Mouse (Mus musculus) large intestine, adult 2 months (tissue): ENCODE measurements around the gene Eif5a. TPM values are rescaled to one million over a fixed set of nuclear protein-coding genes. Genes with fewer than 3 reads are reported as not detected.

Experiments used
- DNase-seq: peaks from one replicate; pipeline ENCODE4 v3.0.0-alpha.2; 2012; ENCODE audit warnings: low read depth, low spot score
- WGBS: fragments of 180-500 bp; shearing (Covaris S2); methylation state at CpG from one replicate; pipeline ENCODE4 v1.1.7; 2018; 5-methylcytosine and 5-hydroxymethylcytosine counted together
- polyA plus RNA-seq: library from polyadenylated mRNA; depleted of rRNA; stranded (reverse); fragments of >200 nt; gene quantifications from 2 replicates; pipeline ENCODE4 v1.2.3, GENCODE M21; 2012

The Eif5a gene
- polyA plus RNA-seq, 1 experiment, result 694 TPM

DNA sequence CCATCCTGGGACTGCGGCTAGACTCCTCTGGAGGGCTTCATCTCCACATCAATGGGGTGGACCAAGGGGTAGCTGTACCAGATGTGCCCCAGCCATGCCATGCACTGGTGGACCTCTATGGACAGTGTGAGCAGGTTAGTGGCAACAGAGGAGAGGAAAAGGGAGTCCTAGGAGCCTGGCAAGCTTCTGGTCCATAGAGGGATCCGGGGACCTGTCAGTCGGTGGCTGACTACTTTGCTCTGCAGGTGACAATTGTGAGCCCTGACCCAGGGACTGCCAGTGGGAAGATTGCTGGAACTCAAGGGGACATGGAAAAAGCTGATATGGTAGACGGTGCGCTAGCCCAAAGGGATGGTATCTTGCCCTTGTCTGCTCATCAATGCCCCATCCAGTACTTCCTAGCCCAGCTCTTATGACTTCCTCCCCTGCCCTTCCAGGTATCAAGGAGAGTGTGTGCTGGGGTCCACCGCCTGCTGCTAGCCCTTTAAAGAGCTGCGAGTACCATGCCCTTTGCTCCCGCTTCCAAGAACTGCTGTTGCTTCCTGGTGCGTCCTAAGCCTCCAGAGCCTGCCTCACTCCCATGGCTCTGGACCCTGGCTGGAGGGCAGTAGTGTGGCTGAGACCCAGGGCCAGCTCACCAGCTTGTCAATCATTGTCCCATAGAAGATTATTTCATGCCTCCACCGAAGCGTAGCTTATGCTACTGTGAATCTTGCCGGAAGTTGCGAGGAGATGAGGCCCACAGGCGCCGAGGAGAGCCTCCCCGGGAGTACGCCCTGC lies 10.8 kb downstream of the Eif5a start:
- WGBS, result 89% methylated on average over 17 of the region's 17 CpGs

DNA sequence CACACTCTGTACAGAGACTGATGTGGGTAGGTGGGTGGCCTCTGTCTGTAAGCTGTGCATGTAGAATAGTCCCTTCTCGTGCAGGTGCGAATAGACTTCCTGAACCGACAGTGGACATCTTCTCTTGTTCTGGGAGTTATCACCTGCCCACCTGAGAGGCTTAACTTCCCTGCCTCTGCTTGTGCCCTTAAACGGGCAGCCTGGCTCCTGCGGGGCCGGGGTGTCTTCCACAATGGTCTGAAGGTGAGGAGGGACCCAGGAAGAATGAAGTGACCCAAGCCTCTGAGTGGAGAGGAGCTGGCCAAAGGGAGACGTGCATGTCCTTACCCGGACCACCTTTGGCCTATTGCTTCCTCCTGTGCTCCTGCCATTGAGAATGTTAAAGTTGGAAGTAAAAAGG lies 11.6 kb downstream of the Eif5a start:
- 93% methylated on average over 8 of the region's 8 CpGs for WGBS
- no peak for DNase-seq

More for the DNA sequence above, 10.8 kb downstream of the Eif5a start:
- no peak for DNase-seq

DNA sequence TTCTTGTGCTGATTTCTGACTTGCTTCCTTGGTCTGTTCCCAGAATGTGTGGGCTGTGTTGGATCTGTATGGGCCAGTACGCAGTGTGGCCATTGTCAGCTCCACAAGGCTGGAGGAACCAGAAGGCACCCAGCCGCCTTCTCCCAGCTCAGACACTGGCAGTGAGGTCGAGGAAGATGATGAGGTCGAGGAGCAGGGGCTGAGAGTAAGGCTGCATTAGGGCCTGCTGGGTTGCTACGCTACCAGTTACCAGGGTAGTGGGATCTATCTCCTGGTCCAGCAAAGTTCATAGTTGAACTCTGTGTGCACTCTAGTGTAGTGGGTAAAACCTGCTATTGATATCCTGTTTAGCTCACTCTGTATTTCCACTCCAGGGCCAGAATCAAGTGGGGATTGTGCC lies 12.6 kb downstream of the Eif5a start:
- DNase-seq, result no peak
- 92% methylated on average over 5 of the region's 5 CpGs for WGBS

DNA sequence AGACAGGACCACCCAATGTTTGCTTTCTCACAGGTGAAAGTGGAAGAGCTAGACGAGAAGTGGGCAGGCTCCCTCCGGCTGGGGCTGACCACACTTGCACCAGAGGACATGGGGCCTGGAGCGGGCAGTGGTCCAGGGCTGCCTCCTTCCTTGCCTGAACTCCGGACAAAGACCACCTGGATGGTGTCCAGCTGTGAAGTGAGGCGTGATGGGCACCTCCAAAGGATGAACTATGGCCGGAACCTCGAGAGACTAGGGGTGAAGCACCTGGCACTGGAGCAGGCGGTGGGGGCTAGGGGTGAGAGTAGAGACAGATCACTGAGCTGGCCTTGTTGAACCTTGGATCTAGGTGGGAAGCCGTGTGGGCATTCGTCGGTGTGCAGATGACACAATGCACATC lies 13.1 kb downstream of the Eif5a start:
- 90% methylated on average over 11 of the region's 11 CpGs for WGBS
- no peak for DNase-seq

DNA sequence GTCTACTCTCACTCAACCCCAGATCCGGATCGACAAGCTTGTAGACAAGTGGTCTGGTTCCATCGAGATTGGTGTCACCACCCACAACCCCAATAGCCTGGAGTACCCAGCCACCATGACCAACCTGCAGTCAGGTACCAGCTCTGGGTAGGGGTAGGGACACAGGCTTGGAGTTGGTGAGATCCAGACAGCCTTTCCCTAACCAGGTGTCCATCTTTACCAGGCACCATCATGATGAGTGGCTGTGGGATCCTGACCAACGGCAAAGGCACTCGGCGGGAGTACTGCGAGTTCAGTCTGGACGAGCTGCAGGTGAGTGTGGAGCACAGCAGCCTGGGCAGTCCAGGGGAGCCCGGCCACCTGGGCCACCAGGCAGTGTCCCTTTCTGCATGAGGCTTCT lies 17.4 kb downstream of the Eif5a start:
- DNase-seq, result no peak
- 94% methylated on average over 9 of the region's 9 CpGs for WGBS

DNA sequence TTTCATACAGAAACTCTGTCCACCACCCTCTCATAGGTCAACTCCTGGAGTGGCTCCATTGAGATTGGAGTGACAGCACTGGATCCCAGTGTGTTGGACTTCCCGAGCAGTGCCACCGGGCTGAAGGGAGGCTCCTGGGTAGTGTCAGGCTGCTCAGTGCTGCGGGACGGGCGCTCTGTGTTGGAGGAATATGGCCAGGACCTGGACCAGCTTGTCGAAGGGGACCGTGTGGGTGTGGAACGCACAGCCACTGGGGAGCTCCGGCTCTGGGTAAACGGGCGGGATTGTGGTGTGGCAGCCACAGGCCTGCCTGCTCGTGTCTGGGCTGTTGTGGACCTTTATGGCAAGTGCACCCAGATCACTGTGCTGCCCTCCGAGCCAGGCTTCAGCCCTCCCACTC lies 18.8 kb downstream of the Eif5a start:
- no peak for DNase-seq
- 67% methylated on average over 13 of the region's 13 CpGs for WGBS

DNA sequence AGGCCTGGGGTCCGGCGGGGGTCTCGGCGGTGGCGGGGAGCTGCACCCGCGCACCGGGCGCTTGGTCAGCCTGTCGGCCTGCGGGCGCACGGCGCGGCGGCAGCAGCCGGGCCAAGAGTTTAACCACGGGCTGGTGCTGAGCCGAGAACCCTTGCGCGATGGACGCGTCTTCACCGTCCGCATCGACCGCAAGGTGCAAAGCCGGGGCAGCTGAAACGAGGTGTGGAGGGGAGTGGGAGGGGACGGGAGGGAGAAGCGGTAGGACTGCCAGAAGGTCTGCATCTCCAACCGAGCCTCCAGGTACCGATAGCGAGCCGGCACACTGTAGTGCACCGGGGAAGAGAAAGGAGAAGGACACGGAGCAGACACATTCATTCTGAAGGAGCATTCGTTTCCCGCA lies 19.8 kb downstream of the Eif5a start:
- no peak for DNase-seq
- under 1% methylated on average over 39 of the region's 39 CpGs for WGBS

DNA sequence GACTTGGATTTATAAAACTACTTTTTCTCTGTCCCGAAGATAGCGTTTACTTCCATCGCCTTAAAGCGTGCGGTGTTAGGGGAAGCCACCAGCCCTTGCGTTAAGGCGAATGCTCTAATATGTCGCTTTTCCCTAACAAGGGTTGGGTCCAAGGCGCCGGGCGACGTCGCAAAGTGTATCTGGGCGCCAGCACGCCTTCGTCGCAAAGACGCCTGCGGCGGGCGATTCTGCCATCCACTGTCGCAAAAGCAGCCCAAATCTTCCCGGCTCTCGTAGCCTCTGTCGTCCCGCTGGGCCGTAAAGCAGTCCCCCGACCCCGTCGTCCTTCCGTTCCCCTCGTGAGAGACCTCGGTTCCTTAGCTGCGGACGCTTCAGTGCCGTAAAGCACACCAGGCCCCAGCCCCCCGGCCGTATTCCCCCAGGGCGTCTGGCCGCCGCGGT lies 20.3 kb downstream of the Eif5a start:
- no peak for DNase-seq
- under 1% methylated on average over 42 of the region's 42 CpGs for WGBS

DNA sequence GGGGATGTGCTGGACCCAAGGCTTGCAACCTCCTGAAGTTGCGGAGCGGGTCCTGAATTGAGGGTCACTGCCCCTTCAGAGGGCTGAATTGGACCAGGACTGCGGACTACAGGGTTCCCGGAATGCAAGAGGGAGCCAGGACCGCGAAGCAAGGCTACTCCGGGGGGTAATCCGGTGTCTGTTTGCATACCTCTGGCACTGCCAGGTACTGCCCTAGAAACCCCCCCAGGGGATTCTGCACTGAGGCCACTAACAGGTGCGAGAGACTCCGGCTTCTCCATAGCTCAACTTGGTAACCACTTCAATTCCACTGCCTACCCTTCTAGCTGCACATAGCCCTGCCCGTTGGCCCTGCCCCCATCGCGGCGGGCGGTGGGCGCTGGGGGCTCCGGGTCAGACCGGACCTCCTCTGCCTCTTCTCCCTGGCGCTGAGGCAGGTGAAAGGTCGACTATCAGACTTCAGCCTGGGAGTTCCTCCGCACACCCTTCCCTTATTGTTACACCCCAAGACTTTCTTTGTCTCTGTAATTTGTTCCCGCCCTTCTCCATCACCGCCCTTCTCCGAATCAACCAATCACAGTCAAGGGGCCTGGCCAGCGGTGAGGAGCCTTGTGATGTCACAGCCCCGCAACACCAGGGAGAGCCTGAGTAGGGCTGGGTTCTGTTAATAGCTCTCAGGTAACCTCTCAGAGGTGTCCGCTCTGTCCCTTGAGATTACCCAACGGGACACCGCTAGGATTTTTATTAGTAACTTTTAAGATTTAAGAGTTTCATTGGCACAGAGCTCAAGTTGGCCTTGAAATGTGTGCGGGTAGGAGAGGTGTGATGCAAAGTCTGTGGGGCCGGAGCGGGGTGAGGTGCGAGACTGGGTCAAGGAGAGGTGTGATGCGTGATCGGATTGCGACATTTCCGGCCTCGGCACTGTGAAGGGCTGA lies 21.0 kb downstream of the Eif5a start, which contains the start of the genes 2810408A11Rik and Neurl4:
Gene 2810408A11Rik, minus strand, starts transcription at position 517 of the 935 bp plus-strand sequence.
Gene Neurl4, plus strand, starts transcription at position 602 of the 935 bp plus-strand sequence.
- peak; percentile 98 for DNase-seq
- under 1% methylated on average over 38 of the region's 38 CpGs for WGBS

DNA sequence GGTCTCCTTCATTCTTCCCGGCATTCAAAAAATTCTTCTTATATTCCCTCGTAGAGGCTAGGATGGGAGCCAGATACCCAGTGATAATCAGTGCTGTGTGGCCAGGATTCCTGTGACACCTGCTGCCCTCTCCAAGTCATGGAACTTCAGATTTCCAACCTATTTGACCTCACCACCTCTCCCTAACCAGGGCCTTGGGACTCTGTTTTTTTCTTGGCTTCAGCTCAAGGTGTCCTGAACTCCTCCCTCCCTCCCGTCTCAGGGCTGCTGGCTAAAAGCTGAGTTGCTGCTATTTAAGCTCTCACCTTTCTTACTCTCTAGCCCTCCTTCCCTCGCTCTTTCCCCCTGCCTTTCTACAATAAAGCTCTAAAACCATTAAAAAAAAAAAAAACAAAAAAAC lies 21.9 kb downstream of the Eif5a start:
- DNase-seq, result no peak
- WGBS, result 26% methylated on average over 4 of the region's 4 CpGs

DNA sequence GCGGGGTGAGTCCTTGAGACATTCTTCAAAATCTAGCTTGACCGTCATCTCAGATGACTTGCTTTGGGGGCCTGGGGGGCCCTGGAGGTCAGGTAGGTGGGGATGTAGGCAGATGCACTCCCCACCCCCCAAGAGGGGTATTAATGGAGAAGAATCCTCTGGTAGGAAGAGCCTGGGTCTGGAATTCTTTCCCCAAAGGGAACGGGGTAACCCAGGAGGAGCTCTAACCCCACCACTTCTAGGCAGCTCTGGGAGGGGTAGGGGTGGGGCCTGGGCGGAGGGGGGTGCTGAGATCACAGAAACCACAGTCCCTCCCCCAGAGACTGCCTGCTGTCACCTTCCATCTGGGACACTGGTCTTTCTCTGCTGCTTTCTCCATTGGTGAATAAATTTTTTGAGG lies 26.5 kb downstream of the Eif5a start, which contains the start of gene Acap1:
Gene Acap1, minus strand, starts transcription at position 249 of the 400 bp plus-strand sequence.
- WGBS, result 69% methylated on average over 4 of the region's 4 CpGs

DNA sequence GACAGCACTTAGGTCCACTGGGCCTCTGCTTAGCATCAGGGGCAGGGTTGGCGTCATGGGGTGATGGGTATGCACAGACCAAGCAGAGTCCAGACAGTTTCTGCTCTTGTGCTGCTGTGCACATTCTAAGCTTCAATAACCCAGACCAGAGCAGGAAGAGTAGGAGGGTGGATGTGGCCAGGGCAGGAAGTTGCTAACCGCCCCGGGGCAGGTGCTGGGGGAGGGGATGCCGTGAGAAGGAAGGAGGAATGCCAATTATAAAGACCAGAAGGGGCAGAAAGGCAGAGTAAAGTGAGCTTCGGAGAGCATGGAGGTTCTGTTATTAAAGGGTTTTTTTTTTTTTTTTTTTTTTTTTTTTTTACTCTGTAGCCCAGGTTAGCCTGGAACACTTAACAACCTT lies 27.1 kb downstream of the Eif5a start:
- no peak for DNase-seq
- WGBS, result 71% methylated on average over 5 of the region's 5 CpGs

More for the DNA sequence above, 26.5 kb downstream of the Eif5a start, which contains the start of gene Acap1:
- DNase-seq, result no peak

DNA sequence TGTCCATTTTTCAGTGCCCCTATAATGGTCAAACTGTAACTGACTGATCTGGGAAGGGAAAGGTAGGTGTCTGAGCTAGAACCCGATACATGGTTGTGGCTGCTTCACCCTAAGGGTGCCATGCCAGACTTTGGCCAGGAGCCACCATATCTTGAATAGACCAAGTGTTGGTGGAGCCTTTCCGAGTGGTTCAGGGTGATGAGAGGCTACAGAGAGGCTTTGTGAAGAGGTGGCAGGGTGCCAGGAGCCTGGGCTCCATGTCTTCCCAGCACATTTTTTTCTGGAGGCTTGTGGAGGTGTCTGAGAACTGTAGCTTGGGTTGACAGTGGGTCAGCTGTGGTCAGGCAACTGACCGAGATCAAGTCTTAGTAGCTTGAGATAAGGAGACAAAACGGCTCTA lies 30.3 kb downstream of the Eif5a start:
- no peak for DNase-seq
- WGBS, result 50% methylated on average over 4 of the region's 4 CpGs

DNA sequence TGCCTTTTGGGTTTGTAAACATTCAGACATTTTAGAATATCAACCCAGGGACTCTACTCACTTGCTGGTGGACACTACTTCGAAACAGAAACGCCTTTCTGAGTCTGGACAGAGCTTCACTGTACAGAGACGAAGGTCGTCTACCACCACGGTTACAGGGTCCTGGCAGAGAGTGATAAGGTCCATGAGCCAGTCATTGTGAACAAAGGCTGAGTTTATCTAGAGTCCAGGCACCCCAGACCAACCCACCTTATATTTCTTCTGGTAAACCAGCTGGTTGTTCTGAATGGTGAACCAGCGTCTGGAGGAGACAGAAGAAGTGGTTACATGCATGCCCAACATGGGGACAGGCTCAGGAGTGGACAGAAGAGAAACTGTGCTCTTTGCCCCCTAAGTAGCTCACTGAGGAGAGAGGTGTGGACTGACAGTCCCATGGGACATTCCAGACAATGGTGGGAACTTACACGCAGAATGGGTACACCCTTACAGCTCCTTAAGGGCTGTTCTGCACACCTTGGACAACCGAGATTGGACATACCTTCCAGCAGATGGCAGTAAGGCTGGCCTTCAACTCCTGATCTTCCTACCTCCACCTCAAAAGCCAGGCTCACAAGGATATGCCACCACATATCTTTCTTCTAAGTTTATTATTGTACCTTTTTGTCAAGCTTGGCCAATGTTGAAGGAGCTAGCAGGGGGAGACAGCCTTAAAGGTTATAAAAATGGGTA lies 34.7 kb downstream of the Eif5a start:
- WGBS, result 59% methylated on average over 8 of the region's 8 CpGs
- no peak for DNase-seq

DNA sequence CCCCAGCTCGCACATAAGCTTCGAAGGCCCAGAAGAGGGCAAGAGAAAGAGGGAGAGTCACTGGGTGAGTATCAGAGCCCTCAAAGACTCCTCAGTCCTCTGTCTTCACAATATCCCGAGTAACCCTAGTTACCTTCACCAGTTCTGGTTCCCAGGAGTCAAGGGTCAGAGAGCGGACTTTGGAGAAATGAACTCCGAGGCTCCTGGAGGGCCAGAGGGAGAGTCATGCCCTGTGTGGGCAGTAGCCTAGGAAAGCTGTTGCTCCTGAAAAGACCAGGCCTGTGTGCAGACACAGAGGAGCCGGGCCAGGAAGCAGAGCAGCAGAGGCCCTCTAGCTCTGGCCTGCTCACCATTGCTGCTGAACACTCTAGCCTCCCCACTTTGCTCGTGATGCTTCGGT lies 37.1 kb downstream of the Eif5a start:
- 76% methylated on average over 8 of the region's 8 CpGs for WGBS

DNA sequence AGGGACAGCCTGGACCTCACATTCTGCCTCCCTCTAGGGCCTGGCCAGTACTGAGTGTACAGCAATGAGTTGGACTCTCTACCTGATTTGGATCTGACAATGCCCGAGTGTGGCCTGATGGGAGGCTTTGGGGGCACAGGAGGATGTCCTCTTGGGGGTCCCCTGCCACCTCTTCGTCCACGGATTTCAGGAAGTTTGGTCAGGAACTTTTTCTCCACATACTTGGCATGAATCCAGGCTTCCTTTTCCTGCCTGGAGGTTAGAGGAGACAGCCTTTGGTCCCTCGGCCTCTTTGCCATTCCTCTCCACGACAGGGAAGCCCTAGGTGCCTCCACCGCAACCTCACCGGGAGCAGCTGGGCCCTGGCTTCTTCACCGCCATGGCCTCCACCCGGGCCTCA lies 37.5 kb downstream of the Eif5a start:
- no peak for DNase-seq
- 51% methylated on average over 9 of the region's 9 CpGs for WGBS

More for the DNA sequence above, 37.1 kb downstream of the Eif5a start:
- DNase-seq, result no peak

DNA sequence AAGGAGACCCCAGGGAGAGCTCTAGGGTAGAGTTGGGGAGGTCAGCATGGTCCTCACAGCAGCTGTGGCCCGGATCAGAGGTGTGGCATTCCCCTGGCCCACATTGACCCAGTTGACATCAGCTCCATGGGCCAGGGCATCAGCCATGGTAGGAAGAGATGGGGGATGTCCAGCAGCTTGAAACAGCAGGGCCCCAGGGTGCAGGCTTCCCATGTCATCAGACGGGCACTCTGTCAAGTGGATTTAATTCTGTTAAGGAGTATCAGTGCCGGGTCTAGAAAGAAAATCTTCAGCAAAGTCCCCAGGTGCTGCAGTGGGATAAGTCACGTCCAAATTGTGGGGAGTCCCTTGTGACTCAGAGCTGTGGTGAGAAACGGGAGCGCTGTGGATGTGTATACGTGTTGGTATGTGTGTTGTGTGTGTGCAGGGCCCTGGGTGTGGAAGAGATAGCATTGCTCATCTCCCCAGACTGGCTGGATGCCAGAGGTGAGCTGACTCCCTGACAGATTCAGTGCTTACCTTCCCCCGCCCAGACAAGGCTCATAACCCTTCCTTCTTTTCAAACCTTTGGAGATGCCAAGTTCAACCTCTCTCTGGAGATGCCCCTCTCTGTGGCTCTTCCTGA lies 38.1 kb downstream of the Eif5a start:
- 71% methylated on average over 8 of the region's 8 CpGs for WGBS

DNA sequence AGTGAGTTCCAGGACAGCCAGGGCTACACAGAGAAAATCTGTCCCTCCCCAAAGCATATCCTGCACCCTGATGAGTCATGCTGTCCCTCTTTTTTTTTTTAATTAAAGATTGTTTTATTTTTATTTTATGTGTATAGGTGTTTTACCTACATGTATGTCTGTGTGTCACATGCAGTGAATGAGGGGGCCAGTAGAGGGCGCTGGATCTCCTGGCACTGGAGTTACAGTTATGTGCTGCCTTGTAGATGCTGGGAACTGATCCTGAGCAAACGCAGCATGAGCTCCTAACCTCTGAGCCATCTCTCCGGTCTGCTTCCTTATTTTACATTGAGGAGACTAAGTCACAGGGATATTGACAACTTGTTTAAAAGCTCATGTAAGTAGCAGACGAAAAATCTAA lies 38.7 kb downstream of the Eif5a start:
- 71% methylated on average over 4 of the region's 4 CpGs for WGBS
- no peak for DNase-seq

More for the DNA sequence above, 38.1 kb downstream of the Eif5a start:
- no peak for DNase-seq
